Mouse (Mus musculus): ENCODE results near the gene Trpc1. TPM values are rescaled to one million over a fixed set of nuclear protein-coding genes. Genes with fewer than 3 reads are reported as not detected.

Gene Trpc1
- polyA plus RNA-seq, 1 experiment from 2014 or later, result 3.0 TPM

DNA sequence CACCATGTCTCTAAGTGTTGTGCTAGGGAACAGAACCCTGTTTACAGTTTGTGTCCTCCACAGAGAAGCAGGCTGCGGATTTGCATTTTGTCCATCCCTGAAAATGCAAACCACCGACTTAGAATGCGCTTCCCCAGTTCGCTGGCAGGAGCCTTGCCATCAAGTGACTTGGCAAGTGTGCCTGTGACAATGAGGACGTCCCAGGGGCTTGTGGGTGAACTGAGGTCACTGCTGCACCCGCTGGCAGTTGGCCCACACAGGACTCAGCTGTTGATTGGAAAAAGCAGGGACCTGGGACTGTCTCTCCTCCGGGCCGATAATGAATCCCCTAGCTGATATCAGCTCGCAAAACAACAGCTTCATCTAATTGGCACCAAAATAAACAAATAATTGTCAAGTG is 82.3 kb downstream of the Trpc1 start:
- no peak for ATAC-seq
- Histone ChIP-seq H3K9me3 (no peaks in the 10 kb centered on the region), H3K4me3 (replicated peaks) (no peak overlapping the region), H3K27me3 (replicated peaks) (no peaks in the 10 kb centered on the region), H3K4me2 (replicated peaks) (no peak overlapping the region), H3K9ac (no peak overlapping the region), H3K36me3 (no peaks in the 10 kb centered on the region), H3K4me1 (replicated peaks) (no peaks in the 10 kb centered on the region), H3K27ac (no peak overlapping the region)
- 55% methylated on average over 9 of the region's 9 CpGs for WGBS

DNA sequence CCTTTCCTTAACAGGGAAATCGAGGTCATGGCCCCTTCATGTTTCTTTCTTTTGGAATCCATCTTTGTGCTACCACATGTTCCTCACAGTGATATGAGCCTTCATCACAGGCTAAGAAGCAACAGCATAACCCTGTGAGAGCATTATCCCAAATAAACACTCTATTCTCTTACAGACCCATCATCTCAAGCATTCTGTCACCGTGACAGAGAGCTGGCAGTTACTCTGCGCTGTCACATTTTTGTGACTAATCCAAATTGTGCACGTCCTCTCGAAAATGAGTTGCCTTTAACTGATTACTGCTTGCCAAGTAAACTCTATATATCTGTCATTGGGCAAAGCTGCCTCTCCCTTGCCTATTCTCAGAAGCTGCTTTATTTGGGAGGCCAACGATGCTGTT is 84.3 kb downstream of the Trpc1 start:
- Histone ChIP-seq H3K27ac (no peak overlapping the region), H3K36me3 (no peaks in the 10 kb centered on the region), H3K4me3 (replicated peaks) (no peak overlapping the region), H3K9ac (no peak overlapping the region), H3K4me2 (replicated peaks) (no peak overlapping the region), H3K9me3 (no peaks in the 10 kb centered on the region), H3K27me3 (replicated peaks) (no peaks in the 10 kb centered on the region), H3K4me1 (replicated peaks) (no peaks in the 10 kb centered on the region)
- ATAC-seq, result no peak
- WGBS, result 80% methylated on average over 6 of the region's 6 CpGs

DNA sequence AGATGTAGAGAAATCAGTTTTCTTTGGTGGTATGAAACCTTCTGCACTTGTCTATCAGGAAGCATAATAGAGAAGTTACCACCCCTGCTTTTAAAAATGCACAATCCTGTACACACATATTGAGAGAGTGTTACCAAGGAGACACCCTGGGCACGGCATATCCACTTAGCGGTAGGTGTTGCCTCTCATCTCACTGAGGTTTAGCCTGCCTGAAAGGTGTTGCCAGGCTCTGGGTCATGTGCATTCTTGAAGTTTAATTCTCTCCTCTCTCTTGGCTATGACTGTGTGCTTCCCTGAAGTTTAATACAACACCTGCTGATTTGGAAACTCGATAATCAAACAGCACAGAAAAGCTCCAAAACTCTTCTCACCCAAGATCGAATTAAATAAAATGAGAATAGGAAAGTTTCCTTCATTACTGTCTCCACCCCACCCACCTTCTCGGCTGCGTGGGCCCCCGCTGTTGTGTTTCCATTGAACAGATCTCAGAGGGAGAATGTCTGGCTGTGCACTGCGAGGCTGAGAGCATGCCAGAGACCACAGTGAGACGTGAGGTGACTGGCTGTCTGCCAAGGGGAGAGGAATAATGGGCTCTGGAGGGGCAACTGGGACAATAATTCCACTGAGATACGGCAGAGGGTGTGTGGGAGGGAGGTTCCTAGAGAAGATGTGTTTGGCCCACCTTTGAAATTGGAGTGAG is 85.7 kb downstream of the Trpc1 start:
- H3K4me2 ChIP-seq (replicated peaks), result no peak overlapping the region
- H3K4me3 ChIP-seq (replicated peaks), result no peak overlapping the region
- no peaks in the 10 kb centered on the region for H3K36me3 ChIP-seq
- no peaks in the 10 kb centered on the region for H3K27me3 ChIP-seq (replicated peaks)
- no peak overlapping the region for H3K9ac ChIP-seq
- ATAC-seq, result 0 out of 2 replicates have a peak, but pooled peaks have one; percentile 12
- H3K27ac ChIP-seq, result no peak overlapping the region
- no peaks in the 10 kb centered on the region for H3K9me3 ChIP-seq
- no peaks in the 10 kb centered on the region for H3K4me1 ChIP-seq (replicated peaks)
- 52% methylated on average over 10 of the region's 10 CpGs for WGBS

DNA sequence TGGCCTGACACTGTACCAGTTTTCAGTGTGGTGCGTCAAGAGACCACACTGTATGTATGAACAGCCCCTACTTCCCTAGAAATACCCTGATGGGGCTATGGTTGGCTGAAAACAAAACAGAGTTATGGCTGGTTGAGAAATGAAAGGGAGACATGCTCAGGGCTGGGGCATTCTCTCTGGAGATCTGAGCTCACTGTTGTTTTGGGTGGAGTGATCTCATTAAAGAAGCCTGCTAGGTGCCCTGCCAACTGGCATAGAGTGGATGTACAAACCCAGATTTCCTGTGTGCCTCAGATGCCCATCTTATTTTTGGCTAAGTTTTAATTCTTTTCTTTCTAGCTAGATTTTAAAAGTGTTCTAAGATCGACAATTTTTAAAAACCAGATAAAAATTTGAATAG is 92.2 kb downstream of the Trpc1 start:
- Histone ChIP-seq H3K4me3 (replicated peaks) (no peak overlapping the region), H3K4me2 (replicated peaks) (no peak overlapping the region), H3K27ac (no peak overlapping the region), H3K27me3 (replicated peaks) (no peaks in the 10 kb centered on the region), H3K9me3 (no peaks in the 10 kb centered on the region), H3K4me1 (replicated peaks) (no peaks in the 10 kb centered on the region), H3K9ac (no peak overlapping the region), H3K36me3 (no peaks in the 10 kb centered on the region)
- no peak for ATAC-seq
- 85% methylated on average over 2 of the region's 2 CpGs for WGBS

Other genes starting within 250 kb of the Trpc1 start
- 116 and 164 TPM in 2 replicates for gene U2surp, start 238.4 kb downstream of the Trpc1 start, polyA plus RNA-seq (2015; fragmentation: Nextera tagmentation; extraction: Ambion mirVana)
- 0.82 and 1.0 TPM in 2 replicates for gene Paqr9, start 190.7 kb downstream of the Trpc1 start, polyA plus RNA-seq (2015; fragmentation: Nextera tagmentation; extraction: Ambion mirVana)
- gene Pcolce2, start 112.8 kb downstream of the Trpc1 start, polyA plus RNA-seq (2015; fragmentation: Nextera tagmentation; extraction: Ambion mirVana), result 0.84 and 1.4 TPM in 2 replicates
- 88.3 and 90.4 TPM in 2 replicates for gene Pls1, start 94.9 kb upstream of the Trpc1 start, polyA plus RNA-seq (2015; fragmentation: Nextera tagmentation; extraction: Ambion mirVana)
- 10.4 and 12.3 TPM in 2 replicates for gene Atr, start 107.2 kb upstream of the Trpc1 start, polyA plus RNA-seq (2015; fragmentation: Nextera tagmentation; extraction: Ambion mirVana)
- 14.5 and 14.9 TPM in 2 replicates for gene Xrn1, start 204.4 kb upstream of the Trpc1 start, polyA plus RNA-seq (2015; fragmentation: Nextera tagmentation; extraction: Ambion mirVana)